ENCODE assay signal across 9 mouse cellular contexts in genomic region chr9:15731758-15732748, GRCm38 (mm10). TPM values are rescaled to one million over a fixed set of nuclear protein-coding genes. Genes with fewer than 3 reads are reported as not detected.
DNase-seq lines count a peak whose midpoint lies in the region; ATAC-seq lines count a peak whose summit lies in the region.
"Had no signal": no experiment of that assay in that cellular context is flagged by ENCODE, and none has a peak within 500 bp of the region (broad histone marks: within the 10 kb centered on the region; RNA-seq: fewer than 3 reads in every experiment).

No protein-coding gene starts in this region.

- H3K4me1 ChIP-seq in forebrain, embryonic 14.5 days (ENCODE audit: control insufficient read depth, insufficient read depth, low read length) = peaks cover 8% of the 10 kb centered on the region
- no peaks in the 10 kb centered on the region for H3K4me1 ChIP-seq in intestine, embryonic 16.5 days (ENCODE audit: control insufficient read depth, insufficient read depth, low read length)
- H3K4me1 ChIP-seq: liver, embryonic 13.5 days had no signal

- H3K9me3 ChIP-seq in forebrain, embryonic 14.5 days (replicated peaks; ENCODE audit: control insufficient read depth, low read length) = no peaks in the 10 kb centered on the region
- H3K9me3 ChIP-seq in intestine, embryonic 16.5 days (ENCODE audit: control insufficient read depth, low read length) = no peaks in the 10 kb centered on the region
- H3K9me3 ChIP-seq: liver, embryonic 13.5 days had no signal

- peak overlapping the region; percentile 17; the same call in 1 of the 2 replicates for H3K9ac ChIP-seq in forebrain, embryonic 14.5 days (ENCODE audit: low read length)
- H3K9ac ChIP-seq in intestine, embryonic 16.5 days (ENCODE audit: low read depth, low read length) = no peak overlapping the region
- H3K9ac ChIP-seq: liver, embryonic 13.5 days had no signal

- peak; percentile 21 for DNase-seq in lung, postnatal 10 days
- DNase-seq in lung, postnatal 14 days = no peak
- DNase-seq in forebrain, embryonic 14.5 days (ENCODE audit: low spot score) = peak; percentile 83
- DNase-seq in mesoderm, embryonic 11.5 days (ENCODE audit: low read depth, low spot score) = peak; percentile 62
- DNase-seq in retina, postnatal 1 day = peak; percentile 77
- no peak for DNase-seq in heart, adult 8-10 months (ENCODE audit: low spot score)
- DNase-seq: cerebellum, postnatal 10 days; liver, embryonic 13.5 days had no signal

- peaks cover 71% of the 10 kb centered on the region for H3K36me3 ChIP-seq in forebrain, embryonic 14.5 days (ENCODE audit: control insufficient read depth, insufficient read depth, low read length)
- peaks cover 3% of the 10 kb centered on the region; the same call in 1 of the 2 replicates for H3K36me3 ChIP-seq in intestine, embryonic 16.5 days (ENCODE audit: control insufficient read depth, insufficient read depth, low read length)
- H3K36me3 ChIP-seq: liver, embryonic 13.5 days had no signal

- no peaks in the 10 kb centered on the region for H3K27me3 ChIP-seq in forebrain, embryonic 14.5 days (replicated peaks; ENCODE audit: control insufficient read depth, insufficient read depth, low read length)
- no peaks in the 10 kb centered on the region for H3K27me3 ChIP-seq in intestine, embryonic 16.5 days (replicated peaks; ENCODE audit: control insufficient read depth, insufficient read depth, low read length)
- H3K27me3 ChIP-seq: liver, embryonic 13.5 days had no signal

- 41% methylated on average over 13 of the region's 13 CpGs for WGBS in forebrain, embryonic 14.5 days
- WGBS in intestine, embryonic 16.5 days = 80% methylated on average over 13 of the region's 13 CpGs

- H3K4me3 ChIP-seq in forebrain, embryonic 14.5 days (ENCODE audit: low read depth, low read length) = no peak overlapping the region
- no peak overlapping the region for H3K4me3 ChIP-seq in intestine, embryonic 16.5 days (ENCODE audit: low read length)
- H3K4me3 ChIP-seq: liver, embryonic 13.5 days had no signal

- peak; percentile 94 for ATAC-seq in forebrain, embryonic 14.5 days
- ATAC-seq in intestine, embryonic 16.5 days = no peak

- H3K4me2 ChIP-seq in forebrain, embryonic 14.5 days (ENCODE audit: low read length) = no peak overlapping the region
- H3K4me2 ChIP-seq in intestine, embryonic 16.5 days (ENCODE audit: low read depth, low read length) = no peak overlapping the region
- H3K4me2 ChIP-seq: liver, embryonic 13.5 days had no signal

- H3K27ac ChIP-seq in forebrain, embryonic 14.5 days (ENCODE audit: low read depth, low read length) = peak overlapping the region; percentile 77
- no peak overlapping the region for H3K27ac ChIP-seq in intestine, embryonic 16.5 days (ENCODE audit: low read length)
- H3K27ac ChIP-seq: liver, embryonic 13.5 days had no signal

RNA-seq across cellular contexts. Expression of gene Slc36a4, which starts 22.5 kb away (rescaled TPM):
- 34.7 and 42.0 TPM in 2 replicates for polyA plus RNA-seq in forebrain, embryonic 14.5 days (2014; fragmentation: Nextera tagmentation; extraction: Ambion mirVana)
- total RNA-seq in heart, adult 8-10 months (2022) = 1 to 10 TPM; 5.9 to 7.5 (median 6.7) TPM
- 6.0 TPM in 2 replicates for polyA plus RNA-seq in intestine, embryonic 16.5 days (2015; fragmentation: Nextera tagmentation; extraction: Ambion mirVana)

Comparison
In these comparisons a context has a peak if more than half of its experiments do, and no peak if none do; other contexts are left out.
1. DNase-seq: peak in lung, postnatal 10 days (single experiment), forebrain, embryonic 14.5 days (single experiment), mesoderm, embryonic 11.5 days (single experiment) and retina, postnatal 1 day (single experiment); none in lung, postnatal 14 days (single experiment) and heart, adult 8-10 months (single experiment).